Mouse (Mus musculus): ENCODE measurements around the gene Olfr66. TPM values are rescaled to one million over a fixed set of nuclear protein-coding genes. Genes with fewer than 3 reads are reported as not detected.

Gene Olfr66
- polyA plus RNA-seq, 1 experiment from 2014 or later, result not detected

DNA sequence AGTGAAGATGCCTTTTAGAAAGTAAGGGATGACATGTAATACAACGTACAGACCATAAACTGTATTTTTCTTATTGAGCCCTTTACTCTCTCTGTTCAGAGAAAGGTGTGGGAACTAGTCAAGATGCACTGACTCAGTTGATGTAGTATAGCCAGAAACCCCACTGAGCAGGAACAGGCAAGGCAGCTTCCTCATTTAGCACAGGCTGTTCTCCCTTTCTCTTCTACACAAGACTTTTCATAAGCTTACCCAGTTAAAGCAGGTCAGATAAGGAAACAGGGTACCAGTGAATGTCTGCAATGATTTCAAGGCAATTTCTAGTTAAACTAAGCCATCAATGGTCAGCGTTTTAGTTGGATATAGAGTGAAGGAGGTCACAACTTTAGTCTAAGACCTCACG lies 24.5 kb downstream of the Olfr66 start:
- H3K9ac ChIP-seq, result no peak overlapping the region
- ATAC-seq (ENCODE audit: low FRiP score, low read depth), result no peak

DNA sequence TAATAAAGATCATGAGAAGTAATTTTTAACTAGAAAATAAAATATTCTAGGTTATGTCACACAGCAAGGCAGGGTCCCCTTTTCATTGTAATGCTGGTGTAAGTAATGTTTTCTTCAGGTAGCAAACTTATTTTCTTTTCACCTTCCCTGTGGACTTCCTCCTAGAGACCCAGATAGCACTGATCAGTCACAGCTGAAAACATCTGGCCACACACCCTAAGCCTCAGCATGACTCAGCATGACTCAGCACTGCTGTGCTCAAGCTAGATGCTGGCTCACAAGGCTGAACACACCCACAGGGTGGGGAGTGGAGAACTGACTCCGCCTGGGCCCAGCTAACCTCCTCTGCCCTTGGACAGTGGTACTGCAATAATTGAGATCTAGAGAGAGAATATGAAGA lies 25.2 kb downstream of the Olfr66 start:
- 68% methylated on average over 1 of the region's 1 CpGs for WGBS
- Histone ChIP-seq H3K4me1 (no peaks in the 10 kb centered on the region), H3K36me3 (no peaks in the 10 kb centered on the region), H3K9me3 (no peaks in the 10 kb centered on the region), H3K4me2 (replicated peaks) (no peak overlapping the region), H3K27ac (no peak overlapping the region), H3K4me3 (no peak overlapping the region), H3K27me3 (replicated peaks) (no peaks in the 10 kb centered on the region), H3K9ac (no peak overlapping the region)
- ATAC-seq (ENCODE audit: low FRiP score, low read depth), result no peak

More for the DNA sequence above, 24.5 kb downstream of the Olfr66 start:
- no peaks in the 10 kb centered on the region for H3K4me1 ChIP-seq
- H3K27ac ChIP-seq, result no peak overlapping the region
- WGBS, result 86% methylated on average over 3 of the region's 3 CpGs
- no peaks in the 10 kb centered on the region for H3K36me3 ChIP-seq
- no peak overlapping the region for H3K4me2 ChIP-seq (replicated peaks)
- no peak overlapping the region for H3K4me3 ChIP-seq
- no peaks in the 10 kb centered on the region for H3K9me3 ChIP-seq
- no peaks in the 10 kb centered on the region for H3K27me3 ChIP-seq (replicated peaks)

DNA sequence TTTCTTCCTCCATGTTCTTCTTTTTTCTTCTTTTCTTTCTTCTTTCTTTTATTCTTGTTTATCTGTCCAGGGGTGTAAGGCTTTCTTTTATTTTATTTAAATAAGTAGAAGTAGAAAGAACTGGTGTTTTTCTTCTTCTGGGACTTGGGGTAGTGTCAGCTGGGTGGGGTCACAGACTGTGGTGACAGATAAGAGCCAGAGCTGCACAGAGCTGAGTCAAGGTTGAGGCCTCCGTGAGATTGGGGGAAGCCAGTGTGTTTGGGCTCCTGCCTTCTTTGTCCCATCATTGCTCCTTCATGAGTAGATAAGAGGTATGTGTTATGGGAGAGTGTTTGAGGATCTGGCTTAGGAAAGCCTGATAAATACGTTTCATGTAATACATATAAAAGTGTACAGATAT lies 27.0 kb downstream of the Olfr66 start:
- Histone ChIP-seq H3K27ac (no peak overlapping the region), H3K4me3 (no peak overlapping the region), H3K36me3 (no peaks in the 10 kb centered on the region), H3K9me3 (no peaks in the 10 kb centered on the region), H3K9ac (no peak overlapping the region), H3K27me3 (replicated peaks) (no peaks in the 10 kb centered on the region), H3K4me1 (no peaks in the 10 kb centered on the region), H3K4me2 (replicated peaks) (no peak overlapping the region)
- WGBS, result 81% methylated on average over 2 of the region's 2 CpGs
- no peak for ATAC-seq (ENCODE audit: low FRiP score, low read depth)

DNA sequence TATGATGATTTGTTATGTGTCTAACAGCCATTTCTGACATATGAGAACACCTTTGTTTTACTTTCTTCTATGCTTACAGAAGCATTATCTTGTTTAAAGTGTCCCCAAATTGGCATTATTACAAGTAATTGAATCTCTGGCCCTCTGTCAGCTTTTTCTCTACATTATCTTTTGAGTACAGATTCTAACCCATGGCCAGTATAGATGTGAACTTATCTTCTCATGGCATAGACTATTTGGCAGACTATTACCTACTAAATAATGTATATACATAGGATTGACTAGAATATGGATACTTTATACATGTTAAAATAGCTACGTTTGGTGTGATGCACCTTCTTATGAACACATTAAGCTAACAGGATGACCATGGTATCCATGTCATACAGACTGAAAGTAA lies 31.4 kb downstream of the Olfr66 start:
- no peak overlapping the region for H3K4me2 ChIP-seq (replicated peaks)
- no peaks in the 10 kb centered on the region for H3K36me3 ChIP-seq
- H3K27ac ChIP-seq, result no peak overlapping the region
- H3K27me3 ChIP-seq (replicated peaks), result no peaks in the 10 kb centered on the region
- WGBS, result 69% methylated on average over 1 of the region's 1 CpGs
- H3K9me3 ChIP-seq, result no peaks in the 10 kb centered on the region
- H3K4me1 ChIP-seq, result no peaks in the 10 kb centered on the region
- no peak overlapping the region for H3K4me3 ChIP-seq
- H3K9ac ChIP-seq, result no peak overlapping the region
- no peak for ATAC-seq (ENCODE audit: low FRiP score, low read depth)

DNA sequence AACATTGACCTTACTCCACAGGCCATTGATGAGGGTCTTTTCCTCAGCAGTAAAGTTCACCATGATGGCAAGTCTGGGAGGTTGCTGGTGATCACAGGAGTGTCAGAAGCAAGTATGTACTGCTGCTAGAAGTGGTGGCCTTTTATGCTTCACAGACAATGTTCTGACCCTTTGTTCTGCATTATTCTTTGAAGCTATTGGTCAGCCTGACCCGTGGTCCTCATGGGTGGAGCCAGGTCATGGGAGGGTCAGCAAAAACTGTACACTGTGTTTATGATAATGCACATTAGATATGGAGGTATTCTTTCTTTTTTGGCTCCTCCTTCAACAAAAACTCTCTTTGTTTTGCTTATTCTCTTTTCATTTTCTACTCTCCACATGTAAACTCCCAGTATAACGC lies 33.0 kb downstream of the Olfr66 start, which contains the start of gene Hbb-y:
Gene Hbb-y (minus strand): TSS at position 127 of the 400 bp plus-strand sequence.
- Histone ChIP-seq H3K27ac (no peak within 1 kb of the TSS), H3K36me3 (no peaks in the 10 kb centered on the region), H3K27me3 (replicated peaks) (no peaks in the 10 kb centered on the region), H3K4me3 (no peak within 1 kb of the TSS), H3K4me1 (no peaks in the 10 kb centered on the region), H3K9me3 (no peaks in the 10 kb centered on the region), H3K4me2 (replicated peaks) (no peak within 1 kb of the TSS), H3K9ac (no peak within 1 kb of the TSS)
- no peak for ATAC-seq (ENCODE audit: low FRiP score, low read depth)
- WGBS, result 71% methylated on average over 2 of the region's 2 CpGs

DNA sequence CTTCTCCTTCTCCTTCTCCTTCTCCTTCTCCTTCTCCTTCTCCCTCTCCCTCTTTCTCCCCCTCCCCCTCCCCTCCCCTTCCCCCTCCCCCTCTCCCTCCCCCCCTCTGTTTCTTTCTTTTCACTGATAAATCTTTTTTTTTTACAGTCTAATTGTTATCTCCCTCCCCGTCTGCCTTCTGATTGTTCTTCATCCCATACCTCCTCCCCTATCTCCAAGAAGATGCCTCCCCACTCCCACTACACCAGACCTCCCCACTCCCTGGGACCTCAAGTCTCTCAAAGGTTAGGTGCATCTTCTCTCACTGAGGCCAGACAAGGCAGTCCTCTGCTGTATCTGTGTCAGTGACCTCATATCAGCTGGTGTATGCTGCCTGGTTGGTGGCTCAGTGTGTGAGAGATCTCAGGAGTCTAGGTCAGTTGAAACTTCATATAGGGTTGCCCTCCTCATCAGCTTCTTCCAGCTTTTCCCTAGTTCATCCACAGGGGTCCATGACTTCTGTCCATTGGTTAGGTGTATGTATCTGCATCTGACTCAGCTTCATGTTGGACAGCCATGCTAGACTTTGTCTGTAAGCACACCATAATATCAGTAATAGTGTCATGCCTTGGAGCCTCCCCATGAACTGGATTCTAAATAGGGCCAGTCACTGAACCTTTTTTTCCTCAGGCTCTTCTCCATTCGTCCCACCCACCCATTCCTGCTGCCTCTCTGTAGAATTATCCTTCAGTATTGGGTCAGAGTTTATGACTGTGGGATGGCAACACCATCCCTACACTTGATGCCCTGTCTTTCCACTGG lies 41.3 kb downstream of the Olfr66 start:
- Histone ChIP-seq H3K4me2 (replicated peaks) (no peak overlapping the region), H3K4me3 (no peak overlapping the region), H3K27ac (no peak overlapping the region), H3K4me1 (no peaks in the 10 kb centered on the region), H3K36me3 (no peaks in the 10 kb centered on the region), H3K27me3 (replicated peaks) (no peaks in the 10 kb centered on the region), H3K9ac (no peak overlapping the region), H3K9me3 (no peaks in the 10 kb centered on the region)
- 59% methylated on average over 2 of the region's 2 CpGs for WGBS
- no peak for ATAC-seq (ENCODE audit: low FRiP score, low read depth)

DNA sequence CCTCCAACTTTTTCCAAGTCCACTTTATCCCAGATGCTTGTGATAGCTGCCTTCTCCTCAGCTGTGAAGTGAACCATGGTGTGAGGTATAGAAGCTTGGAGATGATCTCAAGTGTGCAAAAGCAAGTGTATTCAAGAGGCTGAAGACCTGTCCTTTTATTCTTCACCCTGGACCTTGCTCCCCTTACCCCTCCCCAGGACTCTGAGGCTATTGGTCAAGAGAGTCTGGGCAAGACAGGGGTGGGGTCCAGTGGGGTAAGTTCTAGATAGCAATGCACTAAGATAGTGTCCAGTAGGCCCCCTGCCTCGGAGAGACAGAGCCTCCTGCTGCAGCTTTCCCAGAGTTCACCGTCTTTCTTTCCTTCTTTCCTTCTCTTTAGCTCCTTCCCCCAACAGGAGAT lies 43.0 kb downstream of the Olfr66 start, which contains the start of gene Hbb-bh1:
Gene Hbb-bh1 (minus strand): TSS at position 131 of the 400 bp plus-strand sequence.
- H3K27ac ChIP-seq, result no peak within 1 kb of the TSS
- no peaks in the 10 kb centered on the region for H3K36me3 ChIP-seq
- no peak within 1 kb of the TSS for H3K4me3 ChIP-seq
- no peaks in the 10 kb centered on the region for H3K27me3 ChIP-seq (replicated peaks)
- no peak within 1 kb of the TSS for H3K9ac ChIP-seq
- no peaks in the 10 kb centered on the region for H3K4me1 ChIP-seq
- no peaks in the 10 kb centered on the region for H3K9me3 ChIP-seq
- 94% methylated on average over 2 of the region's 2 CpGs for WGBS
- H3K4me2 ChIP-seq (replicated peaks), result no peak within 1 kb of the TSS
- ATAC-seq (ENCODE audit: low FRiP score, low read depth), result no peak

DNA sequence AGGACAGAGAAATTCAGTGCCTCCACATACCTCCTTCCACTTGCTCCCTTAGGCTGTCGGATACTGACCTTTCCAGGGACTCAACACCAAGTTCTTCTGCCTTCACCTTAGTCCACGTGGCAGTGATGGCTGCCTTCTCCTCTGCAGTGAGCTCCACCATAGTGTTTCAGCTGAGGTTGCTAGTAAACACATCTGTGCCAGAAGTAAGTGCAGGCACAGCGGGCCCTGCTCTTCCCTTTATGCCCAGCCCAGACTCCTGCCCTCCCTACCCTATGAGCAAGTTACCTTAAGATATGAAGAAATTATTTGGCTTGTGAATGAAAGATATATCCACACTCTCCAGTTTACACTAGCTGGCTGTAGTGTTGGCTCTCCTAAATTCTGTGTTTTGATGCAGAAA lies 45.8 kb downstream of the Olfr66 start, which contains the start of gene Hbb-bh2:
Gene Hbb-bh2 (minus strand): TSS at position 253 of the 400 bp plus-strand sequence.
- Histone ChIP-seq H3K4me1 (no peaks in the 10 kb centered on the region), H3K4me2 (replicated peaks) (no peak within 1 kb of the TSS), H3K36me3 (no peaks in the 10 kb centered on the region), H3K9me3 (no peaks in the 10 kb centered on the region), H3K27ac (no peak within 1 kb of the TSS), H3K27me3 (replicated peaks) (no peaks in the 10 kb centered on the region), H3K9ac (no peak within 1 kb of the TSS), H3K4me3 (no peak within 1 kb of the TSS)
- WGBS, result 71% methylated on average over 3 of the region's 3 CpGs
- ATAC-seq (ENCODE audit: low FRiP score, low read depth), result no peak

Other genes starting within 250 kb of the Olfr66 start
- not detected in 2 replicates for gene Olfr622, start 243.6 kb downstream of the Olfr66 start, polyA plus RNA-seq (2016; fragmentation: Nextera tagmentation; extraction: Ambion mirVana)
- gene Olfr623, start 222.6 kb downstream of the Olfr66 start, polyA plus RNA-seq (2016; fragmentation: Nextera tagmentation; extraction: Ambion mirVana), result not detected in 2 replicates
- not detected in 2 replicates for gene Olfr624, start 215.1 kb downstream of the Olfr66 start, polyA plus RNA-seq (2016; fragmentation: Nextera tagmentation; extraction: Ambion mirVana)
- not detected in 2 replicates for gene Olfr625-ps1, start 203.5 kb downstream of the Olfr66 start, polyA plus RNA-seq (2016; fragmentation: Nextera tagmentation; extraction: Ambion mirVana)
- gene Olfr243, start 171.6 kb downstream of the Olfr66 start, polyA plus RNA-seq (2016; fragmentation: Nextera tagmentation; extraction: Ambion mirVana), result not detected in 2 replicates
- gene Olfr628, start 155.9 kb downstream of the Olfr66 start, polyA plus RNA-seq (2016; fragmentation: Nextera tagmentation; extraction: Ambion mirVana), result not detected in 2 replicates
- not detected in 2 replicates for gene Olfr629, start 141.3 kb downstream of the Olfr66 start, polyA plus RNA-seq (2016; fragmentation: Nextera tagmentation; extraction: Ambion mirVana)
- gene Olfr630, start 128.9 kb downstream of the Olfr66 start, polyA plus RNA-seq (2016; fragmentation: Nextera tagmentation; extraction: Ambion mirVana), result not detected in 2 replicates
- not detected in 2 replicates for gene Olfr69, start 114.7 kb downstream of the Olfr66 start, polyA plus RNA-seq (2016; fragmentation: Nextera tagmentation; extraction: Ambion mirVana)
- not detected in 2 replicates for gene Olfr68, start 106.6 kb downstream of the Olfr66 start, polyA plus RNA-seq (2016; fragmentation: Nextera tagmentation; extraction: Ambion mirVana)
- gene Olfr67, start 94.4 kb downstream of the Olfr66 start, polyA plus RNA-seq (2016; fragmentation: Nextera tagmentation; extraction: Ambion mirVana), result not detected in 2 replicates
- 662 and 699 TPM in 2 replicates for gene Hbb-bt, start 72.3 kb downstream of the Olfr66 start, polyA plus RNA-seq (2016; fragmentation: Nextera tagmentation; extraction: Ambion mirVana)
- gene Hbb-bs, start 58.2 kb downstream of the Olfr66 start, polyA plus RNA-seq (2016; fragmentation: Nextera tagmentation; extraction: Ambion mirVana), result 567 and 639 TPM in 2 replicates
- gene Hbb-bh2, start 45.7 kb downstream of the Olfr66 start, polyA plus RNA-seq (2016; fragmentation: Nextera tagmentation; extraction: Ambion mirVana), result 0.38 TPM in 1 of 2 replicates, not detected in the other
- gene Hbb-bh1, start 43.1 kb downstream of the Olfr66 start, polyA plus RNA-seq (2016; fragmentation: Nextera tagmentation; extraction: Ambion mirVana), result 483 and 495 TPM in 2 replicates
- 6,731 and 6,931 TPM in 2 replicates for gene Hbb-y, start 33.0 kb downstream of the Olfr66 start, polyA plus RNA-seq (2016; fragmentation: Nextera tagmentation; extraction: Ambion mirVana)
- not detected in 2 replicates for gene Olfr64, start 8.2 kb upstream of the Olfr66 start, polyA plus RNA-seq (2016; fragmentation: Nextera tagmentation; extraction: Ambion mirVana)
- gene Olfr65, start 17.2 kb upstream of the Olfr66 start, polyA plus RNA-seq (2016; fragmentation: Nextera tagmentation; extraction: Ambion mirVana), result not detected in 2 replicates
- gene Olfr631, start 42.6 kb upstream of the Olfr66 start, polyA plus RNA-seq (2016; fragmentation: Nextera tagmentation; extraction: Ambion mirVana), result not detected in 2 replicates
- not detected in 2 replicates for gene Olfr632, start 48.1 kb upstream of the Olfr66 start, polyA plus RNA-seq (2016; fragmentation: Nextera tagmentation; extraction: Ambion mirVana)
- not detected in 2 replicates for gene Olfr633, start 58.2 kb upstream of the Olfr66 start, polyA plus RNA-seq (2016; fragmentation: Nextera tagmentation; extraction: Ambion mirVana)
- not detected in 2 replicates for gene Olfr635, start 84.9 kb upstream of the Olfr66 start, polyA plus RNA-seq (2016; fragmentation: Nextera tagmentation; extraction: Ambion mirVana)
- not detected in 2 replicates for gene Olfr638, start 112.5 kb upstream of the Olfr66 start, polyA plus RNA-seq (2016; fragmentation: Nextera tagmentation; extraction: Ambion mirVana)
- gene Olfr639, start 131.1 kb upstream of the Olfr66 start, polyA plus RNA-seq (2016; fragmentation: Nextera tagmentation; extraction: Ambion mirVana), result not detected in 2 replicates
- not detected in 2 replicates for gene Olfr640, start 139.3 kb upstream of the Olfr66 start, polyA plus RNA-seq (2016; fragmentation: Nextera tagmentation; extraction: Ambion mirVana)
- not detected in 2 replicates for gene Olfr641, start 149.2 kb upstream of the Olfr66 start, polyA plus RNA-seq (2016; fragmentation: Nextera tagmentation; extraction: Ambion mirVana)
- not detected in 2 replicates for gene Olfr642, start 166.4 kb upstream of the Olfr66 start, polyA plus RNA-seq (2016; fragmentation: Nextera tagmentation; extraction: Ambion mirVana)
- gene 4930516K23Rik, start 175.2 kb upstream of the Olfr66 start, polyA plus RNA-seq (2016; fragmentation: Nextera tagmentation; extraction: Ambion mirVana), result not detected in 2 replicates
- not detected in 2 replicates for gene Olfr644, start 185.6 kb upstream of the Olfr66 start, polyA plus RNA-seq (2016; fragmentation: Nextera tagmentation; extraction: Ambion mirVana)
- gene Olfr645, start 199.2 kb upstream of the Olfr66 start, polyA plus RNA-seq (2016; fragmentation: Nextera tagmentation; extraction: Ambion mirVana), result not detected in 2 replicates
- gene Olfr646, start 218.6 kb upstream of the Olfr66 start, polyA plus RNA-seq (2016; fragmentation: Nextera tagmentation; extraction: Ambion mirVana), result not detected in 2 replicates
- not detected in 2 replicates for gene Ubqln5, start 243.6 kb upstream of the Olfr66 start, polyA plus RNA-seq (2016; fragmentation: Nextera tagmentation; extraction: Ambion mirVana)

Measured in neural tube, embryonic 12.5 days (tissue).